Mouse (Mus musculus) T-helper 1 cell (primary cell): ENCODE results near the gene Sp2.

Experiments
- in situ Hi-C: fragments of 300-600 bp; cut with MboI, MseI; formaldehyde crosslinking; loops from one replicate; pipeline ENCODE4 v1.15.1; 2025; ENCODE audit warnings: high pct_unique_total_duplicates

Sp2 gene

DNA sequence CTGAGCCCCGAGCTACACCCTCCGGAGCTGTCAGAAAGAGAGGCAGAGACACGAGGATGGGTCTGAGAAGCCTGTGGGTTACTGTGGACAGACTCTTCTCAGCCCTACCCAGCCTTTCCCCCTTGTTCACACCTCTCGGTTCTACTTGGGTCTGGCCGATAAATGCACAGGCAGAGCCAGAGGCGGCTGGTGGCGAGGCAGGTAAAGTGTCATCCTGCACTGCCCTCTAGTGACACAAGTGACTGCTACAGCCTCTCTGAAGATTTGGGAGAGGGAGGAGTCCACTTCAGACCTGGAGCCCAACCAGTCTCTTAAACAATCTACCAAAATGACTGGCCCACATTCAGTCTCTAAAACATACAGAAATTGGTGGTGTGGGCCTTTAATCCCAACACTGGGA lies 72.8 kb downstream of the Sp2 start:
- in situ Hi-C loops: loop anchor here (5.0 kb wide), 2 partner anchors 48 to 107 kb away; no protein-coding TSS in a partner anchor

DNA sequence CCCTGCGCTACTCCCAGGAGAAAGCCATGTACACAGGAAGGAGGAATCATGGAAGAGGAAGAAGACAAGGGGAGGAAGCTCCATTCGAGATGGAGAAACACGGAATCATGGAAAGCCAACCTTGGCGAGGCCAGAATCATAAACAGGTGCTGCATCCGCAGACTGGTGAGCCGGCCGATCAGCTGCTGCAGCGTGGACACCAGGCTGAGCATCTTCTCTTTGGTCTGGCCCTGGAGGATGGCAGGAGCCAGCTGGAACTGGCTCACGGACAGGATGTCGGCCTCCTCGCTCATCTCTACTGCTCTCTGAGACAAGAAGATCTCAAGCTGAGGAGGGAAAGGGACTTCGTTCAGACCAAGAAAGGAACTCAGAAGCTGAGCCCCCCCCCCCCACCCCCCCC lies 74.2 kb downstream of the Sp2 start:
- in situ Hi-C loops: no loop called here

DNA sequence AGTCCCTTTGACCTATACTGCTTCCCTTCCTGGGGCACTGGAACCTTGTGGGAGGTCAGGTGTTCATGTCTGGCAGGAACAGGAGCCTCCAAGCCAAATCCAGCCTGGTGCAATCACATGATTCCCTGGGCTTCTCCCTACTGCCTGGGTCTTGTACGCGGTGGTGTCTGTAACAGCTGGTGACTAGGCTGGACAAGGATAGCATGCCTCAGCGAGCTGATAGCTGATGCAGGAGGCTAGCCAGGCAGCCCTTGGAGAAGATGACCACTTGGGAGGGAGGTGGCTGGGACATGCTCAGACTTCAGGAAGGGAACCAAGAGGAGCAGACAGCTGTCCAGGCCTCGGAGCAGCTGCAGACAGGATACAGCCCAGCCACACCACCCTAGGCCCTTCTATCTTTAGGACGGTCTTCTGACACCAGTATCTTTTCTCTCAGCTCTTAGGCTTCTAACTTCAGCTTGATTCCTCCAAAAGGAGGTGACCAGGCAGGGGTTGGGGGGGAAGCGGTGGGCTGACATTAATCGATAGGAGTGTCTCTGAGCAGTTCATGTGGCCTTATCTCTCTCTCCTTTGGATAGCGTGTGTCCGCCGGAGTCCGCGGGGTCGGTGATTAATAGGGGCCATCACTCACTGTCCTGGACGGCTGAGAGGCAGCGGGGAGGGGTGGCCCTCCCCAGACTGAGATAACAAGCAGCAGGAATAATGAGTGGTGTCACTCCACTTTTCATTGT lies 76.2 kb downstream of the Sp2 start:
- in situ Hi-C loops: no loop called here
